Mouse (Mus musculus) limb, embryonic 14.5 days (tissue): ENCODE results near the gene Dcbld2. TPM values are rescaled to one million over a fixed set of nuclear protein-coding genes. Genes with fewer than 3 reads are reported as not detected.

Experiments
- ATAC-seq: fragments of 200-750 bp; cut with Nextera tagmentation; 2 replicates; pipeline ENCODE4 v1.8.0; 2017; ENCODE audit warnings: low read depth, moderate number of reproducible peaks, moderate TSS enrichment; ENCODE audit not compliant: low FRiP score
- DNase-seq: peaks from one replicate; pipeline ENCODE4 v3.0.0-alpha.2; 2015; ENCODE audit warnings: low spot score
- H3K27ac ChIP-seq: fragments of 300-500 bp; sonication (generic); replicated peaks from 2 replicates; pipeline ENCODE4 v1.5.1; 2014; ENCODE audit warnings: low read depth, mild to moderate bottlenecking, low read length, moderate library complexity, mixed read lengths
- H3K27me3 ChIP-seq: fragments of 300-500 bp; sonication (generic); 2 replicates; pipeline ENCODE4 v1.6.1; 2014; ENCODE audit warnings: low read length, mixed read lengths; ENCODE audit not compliant: control insufficient read depth, insufficient read depth
- H3K36me3 ChIP-seq: fragments of 300-500 bp; sonication (generic); 2 replicates; pipeline ENCODE4 v1.6.1; 2014; ENCODE audit warnings: mild to moderate bottlenecking, low read length, moderate library complexity, mixed read lengths; ENCODE audit not compliant: control insufficient read depth, insufficient read depth
- H3K4me1 ChIP-seq: fragments of 300-500 bp; sonication (generic); 2 replicates; pipeline ENCODE4 v1.6.1; 2014; ENCODE audit warnings: antibody characterized with exemption, low read length, mixed read lengths; ENCODE audit not compliant: control insufficient read depth, insufficient read depth
- H3K4me2 ChIP-seq: fragments of 300-500 bp; sonication (generic); replicated peaks from 2 replicates; pipeline ENCODE4 v1.6.1; 2014; ENCODE audit warnings: low read depth, mild to moderate bottlenecking, low read length, moderate library complexity; ENCODE audit not compliant: severe bottlenecking
- H3K4me3 ChIP-seq: fragments of 300-500 bp; sonication (generic); replicated peaks from 2 replicates; pipeline ENCODE4 v1.5.1; 2014; ENCODE audit warnings: low read length
- H3K9ac ChIP-seq: fragments of 300-500 bp; sonication (generic); 2 replicates; pipeline ENCODE4 v1.6.1; 2014; ENCODE audit warnings: mild to moderate bottlenecking, low read depth, low read length, moderate library complexity; ENCODE audit not compliant: severe bottlenecking
- H3K9me3 ChIP-seq: fragments of 300-500 bp; sonication (generic); 2 replicates; pipeline ENCODE4 v1.6.1; 2016; ENCODE audit warnings: low read length; ENCODE audit not compliant: control insufficient read depth
- POLR2A ChIP-seq: fragments of 200-500 bp; IDR thresholded peaks from 2 replicates; pipeline ENCODE4 v1.8.0; 2012; ENCODE audit warnings: inconsistent platforms, mild to moderate bottlenecking, moderate library complexity, borderline replicate concordance; ENCODE audit not compliant: insufficient read depth, insufficient read length; ENCODE audit errors: extremely low read depth
- WGBS: fragments of 180-500 bp; shearing (Covaris S2); extraction: QIAGEN DNeasy Blood & Tissue Kit; methylation state at CpG from one replicate; pipeline ENCODE4 v1.1.7; 2014; 5-methylcytosine and 5-hydroxymethylcytosine counted together
- polyA plus RNA-seq, 2 experiments: library from polyadenylated mRNA; depleted of rRNA in 1 of 2; stranded (reverse) in 1 of 2; unstranded in 1 of 2; fragments of >200 nt; fragmentation: Nextera tagmentation in 1 of 2; extraction: Ambion mirVana in 1 of 2; gene quantifications; 2 replicates each; pipeline versions ENCODE4 v1.2.1 to v1.2.3; 2012 to 2014

Dcbld2 gene
- polyA plus RNA-seq, 2 experiments = 10.0 to 22.8 TPM

DNA sequence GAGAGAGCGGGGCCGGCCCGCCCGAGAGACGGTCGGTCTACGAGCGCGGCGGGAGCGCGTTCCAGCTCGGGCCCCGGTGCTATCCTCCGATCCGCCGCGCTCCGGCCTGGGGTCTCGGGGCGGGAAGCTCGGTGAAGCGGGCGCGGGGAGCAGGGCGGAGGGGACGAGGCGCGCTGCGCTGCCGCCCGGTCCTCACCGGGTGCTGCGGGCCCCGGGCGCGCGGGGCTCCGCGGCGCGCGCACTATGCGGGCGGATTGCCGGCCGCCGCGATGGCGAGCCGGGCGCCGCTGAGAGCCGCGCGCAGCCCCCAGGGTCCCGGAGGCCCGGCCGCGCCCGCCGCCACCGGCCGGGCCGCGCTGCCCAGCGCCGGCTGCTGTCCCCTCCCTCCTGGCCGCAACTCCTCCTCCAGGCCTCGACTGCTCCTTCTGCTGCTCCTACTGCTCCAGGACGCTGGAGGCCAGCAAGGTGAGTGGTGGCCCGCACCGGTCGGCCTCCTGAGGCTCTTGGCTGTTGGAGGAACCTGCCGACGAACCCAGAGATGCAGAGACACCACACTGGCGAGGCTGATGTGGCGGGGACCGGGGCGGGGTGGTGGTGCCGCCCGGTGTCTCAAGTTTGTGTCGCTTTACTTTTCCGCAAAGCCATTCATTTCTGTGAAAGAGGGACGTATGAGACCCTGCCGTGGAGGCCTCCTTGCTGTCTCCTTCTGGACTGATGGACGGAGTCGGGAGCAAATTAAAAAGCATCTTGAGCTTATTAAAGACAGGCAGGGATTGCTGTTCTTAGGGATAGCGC is 441 bp downstream of the Dcbld2 start:
- 1% methylated on average over 25 of the region's 89 CpGs for WGBS
- Histone ChIP-seq H3K27me3 (no peaks in the 10 kb centered on the region), H3K9me3 (no peaks in the 10 kb centered on the region), H3K36me3 (no peaks in the 10 kb centered on the region), H3K4me3 (peak overlapping the region; percentile 79), H3K9ac (peak overlapping the region; percentile 77), H3K4me2 (peak overlapping the region; percentile 83), H3K27ac (peak overlapping the region; percentile 77), H3K4me1 (peaks cover 11% of the 10 kb centered on the region)
- DNase-seq (no peak), ATAC-seq (peak; percentile 39)
- TF ChIP-seq POLR2A = peak; percentile 75; the same call in 1 of the 2 replicates

DNA sequence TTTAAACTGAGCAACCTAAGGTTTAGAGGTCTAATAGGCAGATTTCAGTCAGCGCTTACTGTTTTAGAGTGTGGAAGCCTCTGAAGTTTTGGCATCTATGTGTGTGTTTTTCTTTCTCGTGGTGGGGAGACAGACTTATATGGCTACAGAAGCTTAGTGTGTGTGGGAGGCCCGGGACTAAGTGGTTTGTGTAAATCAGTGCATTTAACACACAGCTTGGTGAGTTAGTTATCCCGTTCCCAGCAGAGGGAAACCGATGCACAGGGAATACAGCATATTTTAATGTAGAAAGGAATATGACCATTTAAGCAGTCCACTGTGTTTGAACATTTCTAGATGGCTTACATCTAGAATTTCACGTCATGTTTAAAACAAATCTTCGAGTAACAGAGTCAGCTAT is 1.6 kb downstream of the Dcbld2 start:
- WGBS = 35% methylated on average over 7 of the region's 7 CpGs
- peak overlapping the region; percentile 83 for H3K4me2 ChIP-seq
- H3K4me3 ChIP-seq = peak overlapping the region; percentile 79
- H3K9me3 ChIP-seq = no peaks in the 10 kb centered on the region
- H3K27me3 ChIP-seq = no peaks in the 10 kb centered on the region
- ATAC-seq (no peak), DNase-seq (no peak)
- TF ChIP-seq POLR2A = no peak
- H3K4me1 ChIP-seq = peaks cover 11% of the 10 kb centered on the region
- H3K9ac ChIP-seq = 0 out of 2 replicates have a peak overlapping the region, but pooled peaks have one; percentile 77
- peaks cover 2% of the 10 kb centered on the region; the same call in 1 of the 2 replicates for H3K36me3 ChIP-seq
- H3K27ac ChIP-seq = no peak overlapping the region

DNA sequence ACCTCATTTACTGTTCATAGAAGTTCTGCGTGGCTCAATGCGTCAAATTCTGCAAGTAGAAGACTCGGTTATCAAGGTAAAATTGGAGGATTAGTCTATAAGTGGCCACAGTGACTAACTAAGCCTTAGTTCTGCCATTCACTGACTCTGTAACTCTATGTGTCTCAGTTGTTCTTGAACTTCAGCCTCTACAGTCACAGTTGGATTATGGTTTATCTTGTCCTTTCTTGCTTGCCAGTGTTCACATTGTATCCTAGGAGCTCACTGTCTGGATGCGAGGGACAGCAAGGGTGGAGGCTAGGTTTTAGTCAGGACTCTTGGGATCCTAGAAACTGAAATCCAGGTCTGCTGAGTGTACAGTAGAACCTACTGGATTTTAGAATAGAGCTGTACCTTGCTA is 6.6 kb downstream of the Dcbld2 start:
- WGBS = 90% methylated on average over 4 of the region's 4 CpGs
- no peak for DNase-seq
- ATAC-seq = no peak

DNA sequence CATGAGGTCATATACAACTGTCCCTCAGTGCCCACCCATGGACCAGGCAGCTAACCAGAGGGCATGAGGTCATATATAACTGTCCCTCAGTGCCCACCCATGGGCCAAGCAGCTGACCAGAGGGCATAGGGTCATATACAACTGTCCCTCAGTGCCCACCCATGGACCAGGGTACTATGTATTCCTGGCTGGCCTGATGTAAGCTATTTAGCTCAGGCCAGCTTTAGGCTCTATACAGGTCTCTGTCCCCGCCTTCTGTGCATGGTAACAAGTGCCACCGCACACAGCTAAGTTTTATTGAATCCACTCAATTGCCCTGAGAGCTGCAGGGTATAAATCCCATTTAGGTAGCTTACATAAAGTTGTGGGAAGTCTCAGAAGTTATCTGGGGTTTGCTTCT is 7.3 kb downstream of the Dcbld2 start:
- Histone ChIP-seq H3K4me1 (0 out of 2 replicates have a peak, but pooled peaks cover 3% of the 10 kb centered on the region), H3K36me3 (peaks cover 3% of the 10 kb centered on the region; the same call in 1 of the 2 replicates), H3K27me3 (no peaks in the 10 kb centered on the region), H3K9me3 (0 out of 2 replicates have a peak, but pooled peaks cover 6% of the 10 kb centered on the region), H3K4me2 (no peak overlapping the region), H3K4me3 (no peak overlapping the region), H3K9ac (no peak overlapping the region), H3K27ac (no peak overlapping the region)
- no peak for DNase-seq
- 75% methylated on average over 2 of the region's 2 CpGs for WGBS
- no peak for ATAC-seq
- no peak for TF ChIP-seq POLR2A

More for the DNA sequence above, 6.6 kb downstream of the Dcbld2 start:
- H3K9me3 ChIP-seq = 0 out of 2 replicates have a peak, but pooled peaks cover 6% of the 10 kb centered on the region
- TF ChIP-seq POLR2A = no peak
- H3K36me3 ChIP-seq = peaks cover 3% of the 10 kb centered on the region; the same call in 1 of the 2 replicates
- no peak overlapping the region for H3K9ac ChIP-seq
- H3K27me3 ChIP-seq = no peaks in the 10 kb centered on the region
- peaks cover 4% of the 10 kb centered on the region for H3K4me1 ChIP-seq
- no peak overlapping the region for H3K27ac ChIP-seq
- no peak overlapping the region for H3K4me3 ChIP-seq
- H3K4me2 ChIP-seq = no peak overlapping the region

DNA sequence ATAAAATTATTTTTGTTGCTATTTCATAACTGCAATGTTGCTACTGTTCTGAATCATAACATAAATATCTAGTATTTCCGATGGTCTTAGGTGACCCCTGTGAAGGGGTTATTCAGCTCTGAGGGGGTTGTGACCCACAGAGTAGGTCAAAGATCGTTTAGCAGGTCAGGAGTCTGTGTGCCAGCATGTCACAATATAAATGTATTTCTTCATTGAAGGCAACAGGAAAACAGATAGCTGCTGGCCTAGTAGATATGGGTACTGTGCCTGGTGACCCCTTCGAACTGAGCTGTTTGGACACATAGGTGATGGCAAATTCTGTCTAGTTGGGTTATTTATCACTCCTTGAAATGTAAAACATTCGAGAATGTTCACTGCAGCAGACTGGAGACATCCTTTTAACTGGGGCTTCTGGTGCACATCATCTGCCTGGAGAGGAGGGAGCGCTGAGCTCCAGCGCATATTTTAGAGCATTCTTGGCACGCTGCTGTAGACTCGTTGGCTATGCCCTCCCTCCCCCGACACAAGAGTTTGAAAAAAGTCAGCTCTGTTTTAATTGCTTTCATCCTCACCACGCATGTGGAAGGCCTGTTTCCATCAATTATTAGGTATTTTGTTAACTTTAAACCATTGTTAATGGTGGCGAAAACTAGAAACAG is 13.6 kb downstream of the Dcbld2 start:
- no peak for ATAC-seq
- Histone ChIP-seq H3K27me3 (no peaks in the 10 kb centered on the region), H3K9ac (no peak overlapping the region), H3K4me1 (peaks cover 17% of the 10 kb centered on the region), H3K36me3 (no peaks in the 10 kb centered on the region), H3K4me2 (no peak overlapping the region), H3K9me3 (0 out of 2 replicates have a peak, but pooled peaks cover 6% of the 10 kb centered on the region), H3K27ac (no peak overlapping the region), H3K4me3 (no peak overlapping the region)
- TF ChIP-seq POLR2A = no peak
- peak; percentile 49 for DNase-seq
- 30% methylated on average over 11 of the region's 11 CpGs for WGBS
